Mouse (Mus musculus): ENCODE measurements around the gene Ddx54. TPM values are rescaled to one million over a fixed set of nuclear protein-coding genes. Genes with fewer than 3 reads are reported as not detected.

Ddx54 gene
- polyA plus RNA-seq, 1 experiment from 2014 or later: 17.9 TPM

GRCm38 (mm10) chr5:120615903-120616302 is 3.4 kb downstream of the Ddx54 start:
- 96% methylated on average over 4 of the region's 4 CpGs for WGBS
- ATAC-seq (ENCODE audit: insufficient number of reproducible peaks, insufficient read depth, low FRiP score, low read depth): no peak
- Histone ChIP-seq H3K36me3 (ENCODE audit: control insufficient read depth, insufficient read depth, low read length) (peaks cover 47% of the 10 kb centered on the region), H3K4me1 (ENCODE audit: control insufficient read depth in 2 of 2, insufficient read depth in 2 of 2, low read length in 2 of 2) (peaks cover 11 to 17% of the 10 kb centered on the region in 2 experiments), H3K4me2 (ENCODE audit: low read length) (no peak overlapping the region), H3K9me3 (ENCODE audit: control insufficient read depth, low read length) (no peaks in the 10 kb centered on the region), H3K27ac (replicated peaks in 1 of 2; ENCODE audit: control insufficient read depth in 1 of 2, insufficient read depth in 1 of 2, low read depth in 2 of 2, low read length in 2 of 2) (no peak overlapping the region), H3K4me3 (ENCODE audit: control insufficient read depth in 1 of 2, insufficient read depth in 1 of 2, low read depth in 1 of 2, low read length in 2 of 2) (no peak overlapping the region), H3K27me3 (ENCODE audit: control insufficient read depth, insufficient read depth, low read length) (no peaks in the 10 kb centered on the region), H3K9ac (ENCODE audit: low read length) (no peak overlapping the region)

GRCm38 (mm10) chr5:120618778-120619177 is 6.2 kb downstream of the Ddx54 start:
- Histone ChIP-seq H3K4me2 (ENCODE audit: low read length) (no peak overlapping the region), H3K4me1 (ENCODE audit: control insufficient read depth in 2 of 2, insufficient read depth in 2 of 2, low read length in 2 of 2) (peaks cover 2 to 13% of the 10 kb centered on the region in 2 experiments; a peak in 3 of 4 replicates), H3K9ac (ENCODE audit: low read length) (no peak overlapping the region), H3K27ac (replicated peaks in 1 of 2; ENCODE audit: control insufficient read depth in 1 of 2, insufficient read depth in 1 of 2, low read depth in 2 of 2, low read length in 2 of 2) (no peak overlapping the region), H3K27me3 (ENCODE audit: control insufficient read depth, insufficient read depth, low read length) (no peaks in the 10 kb centered on the region), H3K9me3 (ENCODE audit: control insufficient read depth, low read length) (no peaks in the 10 kb centered on the region), H3K4me3 (ENCODE audit: control insufficient read depth in 1 of 2, insufficient read depth in 1 of 2, low read depth in 1 of 2, low read length in 2 of 2) (no peak overlapping the region), H3K36me3 (ENCODE audit: control insufficient read depth, insufficient read depth, low read length) (peaks cover 76% of the 10 kb centered on the region)
- ATAC-seq (ENCODE audit: insufficient number of reproducible peaks, insufficient read depth, low FRiP score, low read depth): no peak
- 79% methylated on average over 12 of the region's 12 CpGs for WGBS

- H3K9me3 ChIP-seq (ENCODE audit: control insufficient read depth, low read length): no peaks in the 10 kb centered on the region
- H3K27ac ChIP-seq (replicated peaks in 1 of 2; ENCODE audit: control insufficient read depth in 1 of 2, insufficient read depth in 1 of 2, low read depth in 2 of 2, low read length in 2 of 2): no peak overlapping the region
- H3K36me3 ChIP-seq (ENCODE audit: control insufficient read depth, insufficient read depth, low read length): peaks cover 80% of the 10 kb centered on the region
- H3K4me2 ChIP-seq (ENCODE audit: low read length): no peak overlapping the region
- H3K9ac ChIP-seq (ENCODE audit: low read length): no peak overlapping the region
- H3K4me1 ChIP-seq (ENCODE audit: control insufficient read depth in 2 of 2, insufficient read depth in 2 of 2, low read length in 2 of 2): peaks cover 0 to 9% of the 10 kb centered on the region in 2 experiments; a peak in 1 of 4 replicates
- no peaks in the 10 kb centered on the region for H3K27me3 ChIP-seq (ENCODE audit: control insufficient read depth, insufficient read depth, low read length)
- 14% methylated on average over 5 of the region's 5 CpGs for WGBS
- no peak for ATAC-seq (ENCODE audit: insufficient number of reproducible peaks, insufficient read depth, low FRiP score, low read depth)
- H3K4me3 ChIP-seq (ENCODE audit: control insufficient read depth in 1 of 2, insufficient read depth in 1 of 2, low read depth in 1 of 2, low read length in 2 of 2): no peak overlapping the region
These were observed 6.7 kb downstream of the Ddx54 start for GRCm38 (mm10) chr5:120619201-120619600.

- WGBS: 71% methylated on average over 18 of the region's 18 CpGs
- H3K9ac ChIP-seq (ENCODE audit: low read length): no peak overlapping the region
- H3K4me3 ChIP-seq (ENCODE audit: control insufficient read depth in 1 of 2, insufficient read depth in 1 of 2, low read depth in 1 of 2, low read length in 2 of 2): no peak overlapping the region
- ATAC-seq (ENCODE audit: insufficient number of reproducible peaks, insufficient read depth, low FRiP score, low read depth): no peak
- no peak overlapping the region for H3K27ac ChIP-seq (replicated peaks in 1 of 2; ENCODE audit: control insufficient read depth in 1 of 2, insufficient read depth in 1 of 2, low read depth in 2 of 2, low read length in 2 of 2)
- H3K27me3 ChIP-seq (ENCODE audit: control insufficient read depth, insufficient read depth, low read length): no peaks in the 10 kb centered on the region
- H3K4me2 ChIP-seq (ENCODE audit: low read length): no peak overlapping the region
- H3K4me1 ChIP-seq (ENCODE audit: control insufficient read depth in 2 of 2, insufficient read depth in 2 of 2, low read length in 2 of 2): peaks cover 0 to 9% of the 10 kb centered on the region in 2 experiments; a peak in 1 of 4 replicates
- peaks cover 94% of the 10 kb centered on the region for H3K36me3 ChIP-seq (ENCODE audit: control insufficient read depth, insufficient read depth, low read length)
- H3K9me3 ChIP-seq (ENCODE audit: control insufficient read depth, low read length): no peaks in the 10 kb centered on the region
These were observed 8.0 kb downstream of the Ddx54 start for GRCm38 (mm10) chr5:120620375-120621077.

GRCm38 (mm10) chr5:120621078-120621765 is 8.7 kb downstream of the Ddx54 start:
- peaks cover 0 to 9% of the 10 kb centered on the region in 2 experiments; a peak in 1 of 4 replicates for H3K4me1 ChIP-seq (ENCODE audit: control insufficient read depth in 2 of 2, insufficient read depth in 2 of 2, low read length in 2 of 2)
- H3K27me3 ChIP-seq (ENCODE audit: control insufficient read depth, insufficient read depth, low read length): no peaks in the 10 kb centered on the region
- no peak overlapping the region for H3K4me2 ChIP-seq (ENCODE audit: low read length)
- H3K9me3 ChIP-seq (ENCODE audit: control insufficient read depth, low read length): no peaks in the 10 kb centered on the region
- H3K36me3 ChIP-seq (ENCODE audit: control insufficient read depth, insufficient read depth, low read length): peaks cover 98% of the 10 kb centered on the region
- ATAC-seq (ENCODE audit: insufficient number of reproducible peaks, insufficient read depth, low FRiP score, low read depth): no peak
- 85% methylated on average over 23 of the region's 23 CpGs for WGBS
- no peak overlapping the region for H3K27ac ChIP-seq (replicated peaks in 1 of 2; ENCODE audit: control insufficient read depth in 1 of 2, insufficient read depth in 1 of 2, low read depth in 2 of 2, low read length in 2 of 2)
- no peak overlapping the region for H3K4me3 ChIP-seq (ENCODE audit: control insufficient read depth in 1 of 2, insufficient read depth in 1 of 2, low read depth in 1 of 2, low read length in 2 of 2)
- no peak overlapping the region for H3K9ac ChIP-seq (ENCODE audit: low read length)

DNA sequence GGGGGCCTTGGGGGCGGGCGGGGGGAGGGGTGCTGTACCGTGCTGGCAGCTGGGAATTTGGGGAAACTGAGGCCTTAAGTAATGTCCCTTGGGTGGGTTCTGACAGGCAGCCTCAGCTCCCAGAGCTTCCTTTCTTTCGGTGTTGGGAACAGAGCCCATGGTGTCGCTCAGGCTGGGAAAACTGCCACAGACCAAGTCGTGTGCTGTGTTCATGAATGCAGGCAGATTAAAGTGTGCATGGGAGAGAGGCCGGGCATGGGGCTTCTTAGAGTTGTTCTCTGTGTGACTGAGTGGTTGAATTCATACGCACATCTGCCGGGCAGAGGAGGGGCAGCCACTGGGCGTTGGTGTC is 9.3 kb downstream of the Ddx54 start:
- H3K9me3 ChIP-seq (ENCODE audit: control insufficient read depth, low read length): no peaks in the 10 kb centered on the region
- H3K4me2 ChIP-seq (ENCODE audit: low read length): no peak overlapping the region
- H3K4me1 ChIP-seq (ENCODE audit: control insufficient read depth in 2 of 2, insufficient read depth in 2 of 2, low read length in 2 of 2): peaks cover 0 to 9% of the 10 kb centered on the region in 2 experiments; a peak in 1 of 4 replicates
- no peak for ATAC-seq (ENCODE audit: insufficient number of reproducible peaks, insufficient read depth, low FRiP score, low read depth)
- H3K4me3 ChIP-seq (ENCODE audit: control insufficient read depth in 1 of 2, insufficient read depth in 1 of 2, low read depth in 1 of 2, low read length in 2 of 2): no peak overlapping the region
- H3K9ac ChIP-seq (ENCODE audit: low read length): no peak overlapping the region
- peaks cover 100% of the 10 kb centered on the region for H3K36me3 ChIP-seq (ENCODE audit: control insufficient read depth, insufficient read depth, low read length)
- WGBS: 87% methylated on average over 10 of the region's 10 CpGs
- 0 out of 4 replicates have a peak overlapping the region, but pooled peaks of 1 of the 2 experiments have one; percentile 14 for H3K27ac ChIP-seq (replicated peaks in 1 of 2; ENCODE audit: control insufficient read depth in 1 of 2, insufficient read depth in 1 of 2, low read depth in 2 of 2, low read length in 2 of 2)
- no peaks in the 10 kb centered on the region for H3K27me3 ChIP-seq (ENCODE audit: control insufficient read depth, insufficient read depth, low read length)

DNA sequence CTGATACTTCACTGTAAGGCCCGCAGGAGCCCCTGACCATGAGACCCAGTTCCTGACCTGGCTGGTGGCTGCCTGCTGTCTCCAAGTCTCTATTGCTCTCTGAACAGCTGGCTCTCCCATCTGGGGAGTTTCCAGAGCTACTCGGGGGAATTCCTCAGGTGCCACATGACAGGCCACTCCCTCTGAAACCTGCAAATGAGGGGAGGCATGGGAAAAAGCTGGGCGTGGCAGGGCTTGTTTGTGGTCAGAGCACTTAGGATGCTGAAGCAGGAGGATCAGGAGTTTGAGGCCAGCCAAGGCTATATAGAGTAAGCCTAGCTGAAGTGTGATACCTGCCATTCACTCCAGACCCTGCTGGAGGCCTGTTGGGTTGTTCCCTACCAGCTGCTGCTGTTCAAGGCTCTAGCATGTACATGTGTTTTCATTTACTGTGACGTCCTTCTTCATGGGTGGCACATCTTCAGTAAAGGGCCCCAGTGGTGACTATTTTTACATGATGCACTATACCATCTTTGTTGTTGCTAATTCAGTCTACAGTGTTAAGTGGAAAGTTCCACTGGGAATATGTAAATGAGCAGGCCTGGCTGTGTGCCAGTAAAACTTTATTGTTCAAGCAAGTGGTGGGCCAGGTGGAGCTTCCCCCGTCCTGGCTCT is 9.8 kb downstream of the Ddx54 start:
- H3K4me3 ChIP-seq (ENCODE audit: control insufficient read depth in 1 of 2, insufficient read depth in 1 of 2, low read depth in 1 of 2, low read length in 2 of 2): no peak overlapping the region
- H3K4me2 ChIP-seq (ENCODE audit: low read length): no peak overlapping the region
- no peak for ATAC-seq (ENCODE audit: insufficient number of reproducible peaks, insufficient read depth, low FRiP score, low read depth)
- peaks cover 100% of the 10 kb centered on the region for H3K36me3 ChIP-seq (ENCODE audit: control insufficient read depth, insufficient read depth, low read length)
- no peak overlapping the region for H3K9ac ChIP-seq (ENCODE audit: low read length)
- H3K27ac ChIP-seq (replicated peaks in 1 of 2; ENCODE audit: control insufficient read depth in 1 of 2, insufficient read depth in 1 of 2, low read depth in 2 of 2, low read length in 2 of 2): 0 out of 4 replicates have a peak overlapping the region, but pooled peaks of 1 of the 2 experiments have one; percentile 14
- peaks cover 0 to 9% of the 10 kb centered on the region in 2 experiments; a peak in 1 of 4 replicates for H3K4me1 ChIP-seq (ENCODE audit: control insufficient read depth in 2 of 2, insufficient read depth in 2 of 2, low read length in 2 of 2)
- WGBS: 70% methylated on average over 5 of the region's 5 CpGs
- H3K9me3 ChIP-seq (ENCODE audit: control insufficient read depth, low read length): no peaks in the 10 kb centered on the region
- H3K27me3 ChIP-seq (ENCODE audit: control insufficient read depth, insufficient read depth, low read length): no peaks in the 10 kb centered on the region

Measured in heart, embryonic 14.5 days (tissue).